Mouse (Mus musculus): ENCODE measurements around the gene Aff1. TPM values are rescaled to one million over a fixed set of nuclear protein-coding genes. Genes with fewer than 3 reads are reported as not detected.

Gene Aff1
- total RNA-seq, 4 experiments from 2014 or later: 39.9 to 43.8 (median 42.7) TPM

GRCm38 (mm10) chr5:103772252-103772651 lies 80.1 kb downstream of the Aff1 start:
- no peak for DNase-seq (ENCODE audit: low spot score)

DNA sequence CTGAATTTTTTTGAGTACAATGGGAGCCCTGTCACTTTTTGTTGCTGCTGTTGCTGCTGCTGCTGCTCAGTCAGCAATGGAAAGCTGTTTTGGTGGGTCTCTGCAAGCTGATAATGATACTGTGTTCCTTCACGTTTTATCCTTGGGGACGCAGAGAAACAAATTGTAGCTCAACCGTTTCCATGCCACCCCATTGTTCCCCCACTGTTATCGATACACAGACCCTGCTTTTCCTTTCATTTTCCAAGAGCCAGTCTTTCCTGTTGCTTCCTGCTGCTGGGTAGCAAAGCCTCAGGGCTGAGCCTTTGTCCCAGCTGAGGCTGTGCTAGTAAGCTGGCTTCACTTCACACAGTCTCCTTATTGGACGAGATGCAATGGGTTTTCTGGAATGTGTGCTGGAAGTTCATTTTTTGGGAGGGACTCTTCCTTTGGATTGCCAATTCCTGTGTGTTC lies 81.0 kb downstream of the Aff1 start:
- DNase-seq (ENCODE audit: low spot score): peak; percentile 83

- DNase-seq (ENCODE audit: low spot score): no peak
These were observed 82.6 kb downstream of the Aff1 start for GRCm38 (mm10) chr5:103774703-103775333.

- peak; percentile 61 for DNase-seq (ENCODE audit: low spot score)
These were observed 83.3 kb downstream of the Aff1 start for GRCm38 (mm10) chr5:103775429-103775828.

GRCm38 (mm10) chr5:103776842-103777241 lies 84.7 kb downstream of the Aff1 start:
- no peak for DNase-seq (ENCODE audit: low spot score)

- no peak for DNase-seq (ENCODE audit: low spot score)
These were observed 85.3 kb downstream of the Aff1 start for GRCm38 (mm10) chr5:103777446-103777845.

GRCm38 (mm10) chr5:103778314-103779117 lies 86.3 kb downstream of the Aff1 start:
- no peak for DNase-seq (ENCODE audit: low spot score)

DNA sequence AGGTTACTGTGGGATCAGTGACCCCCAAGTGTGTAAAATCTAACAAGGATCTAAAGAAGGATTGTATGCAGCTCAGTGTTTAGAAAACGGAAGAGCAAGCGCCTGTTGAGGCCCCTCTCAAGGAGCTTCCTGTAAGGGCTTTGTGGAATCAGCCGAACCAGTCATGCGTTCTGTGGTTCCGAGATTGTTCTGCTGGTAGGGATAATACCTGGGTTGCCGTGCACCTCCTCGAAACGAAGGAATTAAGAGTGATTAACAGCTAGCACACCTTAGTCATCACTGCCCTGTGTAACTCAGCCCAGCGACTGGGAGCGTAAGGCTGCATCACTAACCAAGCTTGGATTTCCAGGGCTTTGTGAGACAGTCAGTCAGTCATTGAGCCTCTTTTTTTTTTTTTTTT lies 87.7 kb downstream of the Aff1 start:
- DNase-seq (ENCODE audit: low spot score): no peak

GRCm38 (mm10) chr5:103780266-103780665 lies 88.1 kb downstream of the Aff1 start:
- DNase-seq (ENCODE audit: low spot score): no peak

DNA sequence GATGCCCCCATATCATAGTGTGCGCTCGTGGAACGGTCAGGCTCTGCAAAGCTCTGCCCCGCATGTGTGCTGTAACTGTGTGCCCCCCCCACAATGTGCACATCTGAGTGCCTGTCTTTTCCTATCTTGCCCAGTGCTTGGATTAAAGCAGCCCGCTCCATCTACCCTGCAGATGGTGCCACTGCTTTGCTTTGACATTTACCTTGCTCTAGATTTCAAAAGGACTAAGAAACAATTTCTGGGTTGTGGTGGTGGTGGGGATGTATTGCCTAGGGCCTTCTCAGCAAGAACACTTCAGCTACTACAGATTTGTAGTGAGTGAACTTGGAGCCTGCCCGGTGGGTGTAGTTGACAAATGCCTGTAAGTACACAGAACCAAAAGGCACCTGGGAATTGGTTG lies 88.7 kb downstream of the Aff1 start:
- no peak for DNase-seq (ENCODE audit: low spot score)

GRCm38 (mm10) chr5:103783086-103783668 lies 91.0 kb downstream of the Aff1 start:
- DNase-seq (ENCODE audit: low spot score): no peak

DNA sequence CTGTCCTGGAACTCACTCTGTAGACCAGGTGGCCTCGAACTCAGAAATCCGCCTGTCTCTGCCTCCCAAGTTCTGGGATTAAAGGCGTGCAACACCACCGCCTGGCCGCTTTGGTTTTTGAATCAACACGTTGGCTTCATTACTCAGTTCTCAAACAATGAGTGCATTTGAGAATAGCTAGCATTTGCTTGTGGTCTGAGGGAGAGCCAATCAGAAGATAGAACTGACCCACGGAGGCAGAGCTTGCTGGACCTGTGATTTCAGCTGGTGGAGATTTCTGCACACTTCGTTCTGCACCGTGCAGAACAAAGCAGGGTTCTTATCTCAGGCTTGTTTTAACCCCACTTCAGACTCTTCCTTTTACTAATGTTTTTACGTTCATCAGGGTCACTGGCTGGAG lies 93.9 kb downstream of the Aff1 start:
- DNase-seq (ENCODE audit: low spot score): no peak

- peak; percentile 44 for DNase-seq (ENCODE audit: low spot score)
These were observed 96.3 kb downstream of the Aff1 start for GRCm38 (mm10) chr5:103788476-103788875.

- peak; percentile 82 for DNase-seq (ENCODE audit: low spot score)
These were observed 96.8 kb downstream of the Aff1 start for GRCm38 (mm10) chr5:103788976-103789375.

DNA sequence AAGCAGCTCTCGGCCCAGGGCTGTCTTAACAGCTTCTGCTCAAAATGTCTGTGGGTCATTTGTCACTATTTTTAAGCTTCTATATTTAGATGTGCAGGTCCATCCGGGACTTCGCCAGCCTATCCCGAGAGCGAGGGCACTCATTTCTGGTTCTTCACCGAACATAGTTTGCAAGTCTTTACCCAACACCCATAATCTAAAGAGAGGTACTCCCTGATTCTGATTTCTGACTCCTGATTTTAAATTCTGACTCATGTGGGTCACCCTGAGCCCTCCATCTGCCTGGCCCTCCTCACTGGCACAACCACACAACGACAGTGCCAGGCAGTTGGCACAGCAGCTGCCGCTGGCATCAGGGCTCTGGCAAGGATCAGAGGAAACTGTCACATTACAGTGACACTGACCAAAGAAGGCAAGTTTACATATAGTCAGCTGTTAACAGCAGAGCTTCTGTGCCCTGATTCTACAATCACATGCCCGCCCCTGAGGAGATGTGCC lies 97.5 kb downstream of the Aff1 start:
- peak; percentile 76 for DNase-seq (ENCODE audit: low spot score)

DNA sequence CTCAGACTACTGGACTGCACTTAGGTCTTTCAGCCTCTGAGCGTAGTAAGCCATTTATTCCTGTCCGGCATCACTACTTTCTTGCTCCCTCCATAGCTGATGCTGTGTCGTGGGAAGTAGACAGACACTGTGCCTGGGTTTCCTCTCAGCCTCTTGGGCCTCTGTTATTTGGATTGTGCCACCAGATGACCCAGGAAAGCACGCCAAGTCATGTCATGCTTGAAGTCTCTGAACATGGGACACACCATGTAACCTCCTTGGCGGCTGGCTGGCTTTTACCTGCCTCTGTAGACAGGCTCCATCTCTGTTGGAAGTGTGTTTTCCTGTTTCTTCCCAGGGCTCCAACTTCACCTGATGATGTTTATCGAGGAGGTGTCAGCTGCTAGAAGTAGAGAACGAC lies 99.6 kb downstream of the Aff1 start:
- DNase-seq (ENCODE audit: low spot score): no peak

DNA sequence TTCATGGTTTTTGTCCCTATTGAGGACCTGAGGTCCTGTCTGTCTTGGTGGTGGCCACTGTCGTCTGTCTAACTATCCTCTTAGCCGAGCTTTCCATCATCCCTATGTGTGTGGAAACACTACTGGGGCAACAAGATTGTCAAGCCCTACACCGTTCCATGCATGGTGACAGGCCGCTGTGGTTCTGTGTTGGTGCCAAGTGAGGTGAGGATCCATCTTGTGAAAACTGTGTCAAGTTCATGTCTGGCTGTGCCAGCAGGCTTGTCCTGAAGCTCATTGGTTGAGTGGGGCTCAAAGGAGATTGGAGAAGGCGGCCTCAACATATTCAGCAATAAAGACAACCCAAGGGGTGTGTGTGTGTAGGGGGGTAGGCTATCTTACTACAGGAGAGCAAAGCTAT lies 102.9 kb downstream of the Aff1 start:
- no peak for DNase-seq (ENCODE audit: low spot score)

GRCm38 (mm10) chr5:103796035-103796434 lies 103.9 kb downstream of the Aff1 start:
- no peak for DNase-seq (ENCODE audit: low spot score)

- DNase-seq (ENCODE audit: low spot score): no peak
These were observed 105.6 kb downstream of the Aff1 start for GRCm38 (mm10) chr5:103797774-103798173.

DNA sequence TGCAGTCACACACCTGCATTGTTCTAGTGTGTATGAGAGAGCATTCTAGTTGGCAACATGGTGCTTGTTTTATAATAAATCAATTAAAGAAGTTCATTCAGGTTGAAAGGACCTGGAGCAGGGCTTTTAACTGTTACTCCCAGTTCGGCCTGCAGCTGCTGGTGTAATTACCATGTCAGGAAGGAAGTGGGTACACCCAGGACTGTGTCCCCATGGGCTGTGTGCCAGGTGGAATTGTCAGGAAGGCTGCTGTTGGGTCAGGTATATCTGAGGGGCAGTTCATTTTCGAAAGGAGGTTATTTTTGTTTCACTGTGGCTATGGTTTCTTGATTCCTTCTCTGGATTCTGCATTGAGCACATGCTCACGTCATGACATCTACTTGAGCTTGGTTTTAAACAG lies 107.3 kb downstream of the Aff1 start:
- no peak for DNase-seq (ENCODE audit: low spot score)

- no peak for DNase-seq (ENCODE audit: low spot score)
These were observed 107.8 kb downstream of the Aff1 start for GRCm38 (mm10) chr5:103800009-103800408.

DNA sequence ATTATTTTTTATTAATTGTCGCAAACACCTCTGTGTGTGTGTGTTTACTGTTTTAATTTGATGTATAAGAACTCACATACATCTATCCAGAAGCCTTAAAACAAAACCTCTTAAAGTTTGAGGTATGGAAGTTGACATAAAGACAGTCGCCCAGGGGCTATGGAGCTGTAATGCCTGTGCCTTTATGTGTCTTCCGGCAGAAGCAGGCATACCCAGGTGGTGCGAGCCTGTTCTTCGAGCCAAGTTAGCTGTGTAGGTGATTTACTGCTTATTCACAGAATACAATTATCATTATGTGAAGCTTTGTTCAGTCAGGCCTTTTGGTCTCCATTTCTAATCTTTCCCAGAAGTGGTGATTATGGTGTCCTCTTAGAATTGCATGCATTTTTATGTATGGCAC lies 111.2 kb downstream of the Aff1 start:
- no peak for DNase-seq (ENCODE audit: low spot score)

All from heart, adult 8-10 months (tissue).